Mouse (Mus musculus) intestine, postnatal 0 days (tissue): Measurements from ENCODE around the gene Mest. TPM values are rescaled to one million over a fixed set of nuclear protein-coding genes. Genes with fewer than 3 reads are reported as not detected.

Experiments
- ATAC-seq: fragments of 200-750 bp; cut with Nextera tagmentation; 2 replicates; pipeline ENCODE4 v1.8.0; 2017; ENCODE audit warnings: mild to moderate bottlenecking, moderate TSS enrichment, moderate library complexity
- H3K27ac ChIP-seq: fragments of 300-500 bp; sonication (generic); 2 replicates; pipeline ENCODE4 v1.5.1; 2014; ENCODE audit warnings: mild to moderate bottlenecking, low read depth, low read length, moderate library complexity
- H3K27me3 ChIP-seq: fragments of 300-500 bp; sonication (generic); replicated peaks from 2 replicates; pipeline ENCODE4 v1.6.1; 2014; ENCODE audit warnings: low read length, mixed read lengths; ENCODE audit not compliant: control insufficient read depth, insufficient read depth
- H3K36me3 ChIP-seq: fragments of 300-500 bp; sonication (generic); 2 replicates; pipeline ENCODE4 v1.6.1; 2014; ENCODE audit warnings: mild to moderate bottlenecking, moderate library complexity; ENCODE audit not compliant: control insufficient read depth, insufficient read depth
- H3K4me1 ChIP-seq: fragments of 300-500 bp; sonication (generic); replicated peaks from 2 replicates; pipeline ENCODE4 v1.6.1; 2014; ENCODE audit warnings: antibody characterized with exemption, low read length, mixed read lengths; ENCODE audit not compliant: control insufficient read depth, insufficient read depth
- H3K4me2 ChIP-seq: fragments of 300-500 bp; sonication (generic); replicated peaks from 2 replicates; pipeline ENCODE4 v1.6.1; 2014; ENCODE audit warnings: low read depth, mild to moderate bottlenecking, moderate library complexity
- H3K4me3 ChIP-seq: fragments of 300-500 bp; sonication (generic); 2 replicates; pipeline ENCODE4 v1.5.1; 2014; ENCODE audit warnings: low read depth, low read length
- H3K9ac ChIP-seq: fragments of 300-500 bp; sonication (generic); 2 replicates; pipeline ENCODE4 v1.6.1; 2014; ENCODE audit warnings: mild to moderate bottlenecking, low read depth, low read length
- H3K9me3 ChIP-seq: fragments of 300-500 bp; sonication (generic); 2 replicates; pipeline ENCODE4 v1.6.1; 2016; ENCODE audit warnings: mixed run types; ENCODE audit not compliant: control insufficient read depth
- CTCF ChIP-seq: sonication (generic); IDR thresholded peaks from 2 replicates; pipeline ENCODE4 v1.5.1; 2016; ENCODE audit warnings: low read depth, mild to moderate bottlenecking, control low read depth, antibody characterized with exemption, moderate library complexity
- WGBS: fragments of 180-500 bp; shearing (Covaris S2); extraction: QIAGEN DNeasy Blood & Tissue Kit; methylation state at CpG from one replicate; pipeline ENCODE4 v1.1.7; 2014; 5-methylcytosine and 5-hydroxymethylcytosine counted together
- microRNA counts: library from miRNA; unstranded; fragments of <30 nt; microRNA quantifications from one replicate; lab custom pipeline; 2016
- microRNA-seq: library from miRNA; unstranded; fragments of <30 nt; microRNA quantifications from one replicate; pipeline ENCODE4, GENCODE M21; 2016
- polyA plus RNA-seq: library from polyadenylated mRNA; unstranded; fragments of >200 nt; fragmentation: Nextera tagmentation; extraction: Ambion mirVana; gene quantifications from 2 replicates; pipeline ENCODE4 v1.2.1, GENCODE M21; 2015

The Mest gene
- polyA plus RNA-seq, 1 experiment from 2014 or later = 156 TPM

- H3K4me3 ChIP-seq = no peak overlapping the region
- no peak overlapping the region for H3K4me2 ChIP-seq
- no peaks in the 10 kb centered on the region for H3K9me3 ChIP-seq
- H3K36me3 ChIP-seq = peaks cover 26% of the 10 kb centered on the region
- no peaks in the 10 kb centered on the region for H3K27me3 ChIP-seq
- no peak for TF ChIP-seq CTCF
- H3K27ac ChIP-seq = no peak overlapping the region
- 79% methylated on average over 1 of the region's 1 CpGs for WGBS
- no peaks in the 10 kb centered on the region for H3K4me1 ChIP-seq
- H3K9ac ChIP-seq = no peak overlapping the region
- ATAC-seq = no peak
These were observed 26.5 kb downstream of the Mest start for GRCm38 (mm10) chr6:30749892-30750291.

GRCm38 (mm10) chr6:30750482-30750881, 27.1 kb downstream of the Mest start:
- no peak for ATAC-seq
- TF ChIP-seq CTCF = no peak
- Histone ChIP-seq H3K4me1 (no peaks in the 10 kb centered on the region), H3K9me3 (no peaks in the 10 kb centered on the region), H3K36me3 (peaks cover 26% of the 10 kb centered on the region), H3K27me3 (no peaks in the 10 kb centered on the region), H3K9ac (no peak overlapping the region), H3K4me3 (no peak overlapping the region), H3K27ac (no peak overlapping the region), H3K4me2 (no peak overlapping the region)
- 79% methylated on average over 6 of the region's 6 CpGs for WGBS

- Histone ChIP-seq H3K4me2 (no peak overlapping the region), H3K36me3 (peaks cover 26% of the 10 kb centered on the region), H3K4me1 (no peaks in the 10 kb centered on the region), H3K9ac (no peak overlapping the region), H3K9me3 (no peaks in the 10 kb centered on the region), H3K4me3 (no peak overlapping the region), H3K27ac (no peak overlapping the region), H3K27me3 (no peaks in the 10 kb centered on the region)
- no peak for TF ChIP-seq CTCF
- 72% methylated on average over 2 of the region's 2 CpGs for WGBS
- ATAC-seq = no peak
These were observed 27.9 kb downstream of the Mest start for GRCm38 (mm10) chr6:30751209-30751608.

MicroRNA genes within 50 kb of the gene (microRNA counts, 519-probe panel; counts per million panel counts)
- 3,601 counts per million, percentile 46 among the panel's probes with 10 or more counts for microRNA mmu-miR-335-3p (lab: Ali Mortazavi, UCI)
- microRNA mmu-miR-335-5p (lab: Ali Mortazavi, UCI) = 5,145 counts per million, percentile 85 among the panel's probes with 10 or more counts

Small RNA genes lying within 50 kb of the gene (microRNA-seq; reads per million reads assigned to microRNA genes)
- 19,420 reads per million, percentile 96 among the genes with 10 or more reads in this experiment for gene Mir335

Other genes with a start within 250 kb of the Mest start
- 10.2 and 11.2 TPM in 2 replicates for gene Tmem209, start 213.8 kb upstream of the Mest start, polyA plus RNA-seq
- gene Ssmem1, start 213.7 kb upstream of the Mest start, polyA plus RNA-seq = not detected in 2 replicates
- 2.9 and 3.3 TPM in 2 replicates for gene Cpa2, start 182.0 kb upstream of the Mest start, polyA plus RNA-seq
- 0.04 and 0.07 TPM in 2 replicates for gene Cpa4, start 155.2 kb upstream of the Mest start, polyA plus RNA-seq
- gene Cpa5, start 112.5 kb upstream of the Mest start, polyA plus RNA-seq = not detected in 2 replicates
- 3.5 and 4.1 TPM in 2 replicates for gene Cpa1, start 84.3 kb upstream of the Mest start, polyA plus RNA-seq
- 3.7 and 4.4 TPM in 2 replicates for gene Cep41, start 29.8 kb upstream of the Mest start, polyA plus RNA-seq
- 9.8 and 10.2 TPM in 2 replicates for gene Copg2, start 173.2 kb downstream of the Mest start, polyA plus RNA-seq
- not detected in 2 replicates for gene Tsga13, start 192.0 kb downstream of the Mest start, polyA plus RNA-seq
- 0.55 and 0.69 TPM in 2 replicates for gene Klf14, start 235.5 kb downstream of the Mest start, polyA plus RNA-seq